ENCODE assay signal across 8 mouse cellular contexts in genomic region chr10:86686017-86686360, GRCm38 (mm10). TPM values are rescaled to one million over a fixed set of nuclear protein-coding genes. Genes with fewer than 3 reads are reported as not detected.
DNase-seq lines count a peak whose midpoint lies in the region; ATAC-seq and TF ChIP-seq lines count a peak whose summit lies in the region.
"Not testable (repeated sequence)": the region's sequence is repeated elsewhere in the genome, so short reads cannot be mapped to it uniquely, and the experiment has no call there.

No protein-coding gene starts in this region.

- H3K36me3 ChIP-seq in forebrain, embryonic 13.5 days (ENCODE audit: poor library complexity, severe bottlenecking) = peaks cover 14% of the 10 kb centered on the region
- peaks cover 14% of the 10 kb centered on the region for H3K36me3 ChIP-seq in heart, postnatal 0 days (replicated peaks; ENCODE audit: control insufficient read depth, insufficient read depth, low read length)
- not testable (repeated sequence) for H3K36me3 ChIP-seq in kidney, adult 2 months (ENCODE audit: control insufficient read depth, insufficient read depth, low read length); small intestine, adult 2 months (ENCODE audit: control insufficient read depth, insufficient read depth, low read length)
- peaks cover 14% of the 10 kb centered on the region for H3K36me3 ChIP-seq in liver, embryonic 12.5 days
- peaks cover 11% of the 10 kb centered on the region for H3K36me3 ChIP-seq in midbrain, embryonic 13.5 days

- H3K4me1 ChIP-seq in cortical plate, adult 2 months (ENCODE audit: control insufficient read depth, insufficient read depth, low read length); forebrain, embryonic 13.5 days; heart, postnatal 0 days (ENCODE audit: control insufficient read depth, insufficient read depth); kidney, adult 2 months (ENCODE audit: control insufficient read depth, insufficient read depth, low read length); liver, embryonic 12.5 days; midbrain, embryonic 13.5 days (replicated peaks); small intestine, adult 2 months (ENCODE audit: control insufficient read depth, insufficient read depth, insufficient read length, low read length): not testable (repeated sequence)

- H3K4me3 ChIP-seq in cortical plate, adult 2 months (ENCODE audit: insufficient read depth, low read length) = peak overlapping the region; percentile 57
- peak overlapping the region; percentile 65 for H3K4me3 ChIP-seq in forebrain, embryonic 13.5 days
- H3K4me3 ChIP-seq in heart, postnatal 0 days (ENCODE audit: low read depth, low read length) = peak overlapping the region; percentile 57
- peak overlapping the region; percentile 85 for H3K4me3 ChIP-seq in kidney, adult 2 months (ENCODE audit: insufficient read depth, low read depth, low read length)
- peak overlapping the region; percentile 75 for H3K4me3 ChIP-seq in liver, embryonic 12.5 days
- H3K4me3 ChIP-seq in midbrain, embryonic 13.5 days (replicated peaks) = peak overlapping the region; percentile 76
- peak overlapping the region; percentile 98 for H3K4me3 ChIP-seq in small intestine, adult 2 months (ENCODE audit: low read depth, low read length)

- not testable (repeated sequence) for H3K9me3 ChIP-seq in forebrain, embryonic 13.5 days (replicated peaks); heart, postnatal 0 days (replicated peaks; ENCODE audit: control insufficient read depth, low read length); liver, embryonic 12.5 days (replicated peaks); midbrain, embryonic 13.5 days

- peak overlapping the region; percentile 85 for H3K9ac ChIP-seq in forebrain, embryonic 13.5 days
- peak overlapping the region; percentile 54 for H3K9ac ChIP-seq in heart, postnatal 0 days (replicated peaks; ENCODE audit: low read depth, low read length)
- peak overlapping the region; percentile 86 for H3K9ac ChIP-seq in liver, embryonic 12.5 days
- H3K9ac ChIP-seq in midbrain, embryonic 13.5 days (replicated peaks) = peak overlapping the region; percentile 88

- peak overlapping the region; percentile 71 for H3K4me2 ChIP-seq in forebrain, embryonic 13.5 days
- peak overlapping the region; percentile 69 for H3K4me2 ChIP-seq in heart, postnatal 0 days (ENCODE audit: low read depth, low read length)
- peak overlapping the region; percentile 80 for H3K4me2 ChIP-seq in liver, embryonic 12.5 days
- peak overlapping the region; percentile 77 for H3K4me2 ChIP-seq in midbrain, embryonic 13.5 days (replicated peaks)

- TF ChIP-seq EP300 in heart, postnatal 0 days (IDR thresholded peaks at IDR 0.05; ENCODE audit: low read depth) = not testable (repeated sequence)

- peak; percentile 66 for DNase-seq in A20 (ENCODE audit: low read depth, low spot score)
- not testable (repeated sequence) for DNase-seq in heart, postnatal 0 days (ENCODE audit: low spot score); kidney, adult 2 months

- not testable (repeated sequence) for ATAC-seq in forebrain, embryonic 13.5 days; heart, postnatal 0 days (ENCODE audit: insufficient read depth, low read depth); liver, embryonic 12.5 days; midbrain, embryonic 13.5 days

- WGBS in forebrain, embryonic 13.5 days = 21% methylated on average over 9 of the region's 9 CpGs
- 24% methylated on average over 9 of the region's 9 CpGs for WGBS in heart, postnatal 0 days
- 10% methylated on average over 9 of the region's 9 CpGs for WGBS in kidney, adult 2 months
- 17% methylated on average over 9 of the region's 9 CpGs for WGBS in liver, embryonic 12.5 days (ENCODE audit: insufficient replicate concordance)
- 23% methylated on average over 9 of the region's 9 CpGs for WGBS in midbrain, embryonic 13.5 days
- 7% methylated on average over 9 of the region's 9 CpGs for WGBS in small intestine, adult 2 months

- H3K27me3 ChIP-seq in forebrain, embryonic 13.5 days; heart, postnatal 0 days (ENCODE audit: control insufficient read depth, insufficient read depth, low read length); kidney, adult 2 months (replicated peaks; ENCODE audit: control insufficient read depth, insufficient read depth, low read length); liver, embryonic 12.5 days (replicated peaks); midbrain, embryonic 13.5 days; small intestine, adult 2 months (ENCODE audit: control insufficient read depth, insufficient read depth, low read length): not testable (repeated sequence)

- not testable (repeated sequence) for TF ChIP-seq POLR2A in cortical plate, adult 2 months (IDR thresholded peaks at IDR 0.05; ENCODE audit: extremely low read depth, insufficient read depth, low read length); kidney, adult 2 months (IDR thresholded peaks at IDR 0.05; ENCODE audit: low read depth, low read length); small intestine, adult 2 months (IDR thresholded peaks at IDR 0.05; ENCODE audit: low read depth, low read length)

- H3K27ac ChIP-seq in cortical plate, adult 2 months (ENCODE audit: insufficient read depth, low read length); forebrain, embryonic 13.5 days; heart, postnatal 0 days (ENCODE audit: low read depth); liver, embryonic 12.5 days; midbrain, embryonic 13.5 days; small intestine, adult 2 months (ENCODE audit: insufficient read depth, low read depth, low read length): not testable (repeated sequence)
- peak overlapping the region; percentile 31; the same call in 1 of the 2 replicates for H3K27ac ChIP-seq in kidney, adult 2 months (ENCODE audit: insufficient read depth, low read depth, low read length)

- not testable (repeated sequence) for TF ChIP-seq CTCF in cortical plate, adult 2 months (IDR thresholded peaks at IDR 0.05; ENCODE audit: extremely low read depth, insufficient read depth, low read length); heart, postnatal 0 days (IDR thresholded peaks at IDR 0.05; ENCODE audit: low read depth); kidney, adult 2 months (conservative IDR thresholded peaks at IDR 0.05; ENCODE audit: insufficient read depth, insufficient read length, low read depth, low read length); small intestine, adult 2 months (IDR thresholded peaks at IDR 0.05; ENCODE audit: extremely low read depth, insufficient read length, insufficient replicate concordance, low read depth, low read length)

RNA-seq across cellular contexts. Expression of gene Hsp90b1, which starts 19.3 kb away (rescaled TPM):
- polyA plus RNA-seq in cortical plate, adult 2 months (2012; rRNA removed) = 185 and 189 TPM in 2 replicates
- polyA plus RNA-seq in forebrain, embryonic 13.5 days (2015; fragmentation: Nextera tagmentation; extraction: Ambion mirVana) = 341 and 372 TPM in 2 replicates
- 99.3 and 144 TPM in 2 replicates for total RNA-seq in heart, postnatal 0 days (2014; rRNA removed; ENCODE audit: low replicate concordance)
- 175 and 207 TPM in 2 replicates for polyA plus RNA-seq in heart, postnatal 0 days (2015; fragmentation: Nextera tagmentation; extraction: Ambion mirVana)
- 47.4 and 64.6 TPM in 2 replicates for polyA plus RNA-seq in kidney, adult 2 months (2012; rRNA removed)
- polyA plus RNA-seq in liver, embryonic 12.5 days (2016; fragmentation: Nextera tagmentation; extraction: Ambion mirVana) = 432 and 438 TPM in 2 replicates
- polyA plus RNA-seq in midbrain, embryonic 13.5 days (2015; fragmentation: Nextera tagmentation; extraction: Ambion mirVana) = 345 and 354 TPM in 2 replicates
- polyA plus RNA-seq in small intestine, adult 2 months (2012; rRNA removed) = 9.1 and 15.1 TPM in 2 replicates

RNA-seq across cellular contexts. Expression of gene Ttc41, which starts 19.6 kb away (rescaled TPM):
- 1.7 and 1.9 TPM in 2 replicates for polyA plus RNA-seq in cortical plate, adult 2 months (2012; rRNA removed)
- 1.3 and 1.7 TPM in 2 replicates for polyA plus RNA-seq in forebrain, embryonic 13.5 days (2015; fragmentation: Nextera tagmentation; extraction: Ambion mirVana)
- total RNA-seq in heart, postnatal 0 days (2014; rRNA removed; ENCODE audit: low replicate concordance) = 1.1 and 4.5 TPM in 2 replicates
- 1.2 TPM in 2 replicates for polyA plus RNA-seq in heart, postnatal 0 days (2015; fragmentation: Nextera tagmentation; extraction: Ambion mirVana)
- 1.7 and 1.8 TPM in 2 replicates for polyA plus RNA-seq in kidney, adult 2 months (2012; rRNA removed)
- 0.95 and 0.96 TPM in 2 replicates for polyA plus RNA-seq in liver, embryonic 12.5 days (2016; fragmentation: Nextera tagmentation; extraction: Ambion mirVana)
- polyA plus RNA-seq in midbrain, embryonic 13.5 days (2015; fragmentation: Nextera tagmentation; extraction: Ambion mirVana) = 2.4 and 3.5 TPM in 2 replicates
- 0.32 and 0.47 TPM in 2 replicates for polyA plus RNA-seq in small intestine, adult 2 months (2012; rRNA removed)
